Mouse (Mus musculus): ENCODE data around the gene Astl.

- TF ChIP-seq CTCF (IDR thresholded peaks at IDR 0.05; ENCODE audit: low read depth) (no peak), EP300 (IDR thresholded peaks at IDR 0.05; ENCODE audit: low read depth) (no peak)
Measured at GRCm38 (mm10) chr2:127336885-127337284, 1.6 kb upstream of the Astl start.
